Mouse (Mus musculus) layer of hippocampus, adult 2 months (tissue): Measurements from ENCODE around the gene Cd8a. TPM values are rescaled to one million over a fixed set of nuclear protein-coding genes. Genes with fewer than 3 reads are reported as not detected.

Experiments
- DNase-seq, 2 experiments: peaks; one replicate each; pipeline ENCODE4 v3.0.0; 2022; ENCODE audit warnings: low spot score in 2 of 2
- H3K27ac ChIP-seq: fragments of 200-600 bp; 2 replicates; pipeline ENCODE4 v1.8.1; 2022
- H3K4me3 ChIP-seq: fragments of 200-600 bp; 2 replicates; pipeline ENCODE4 v1.8.1; 2022; ENCODE audit warnings: mild to moderate bottlenecking
- CTCF ChIP-seq: fragments of 200-600 bp; conservative IDR thresholded peaks from 2 replicates; pipeline ENCODE4 v1.8.1; 2022; ENCODE audit warnings: antibody characterized with exemption, mild to moderate bottlenecking, moderate library complexity
- total RNA-seq, 2 experiments: library from RNA; stranded (reverse); gene quantifications; 2 replicates each; pipeline ENCODE4 v1.2.3; 2021

The Cd8a gene
- total RNA-seq, 2 experiments from 2014 or later = not detected

GRCm38 (mm10) chr6:71352201-71352600 lies 21.0 kb upstream of the Cd8a start:
- no peak for TF ChIP-seq CTCF
- Histone ChIP-seq H3K4me3 (no peak overlapping the region), H3K27ac (no peak overlapping the region)
- DNase-seq = no peak

DNA sequence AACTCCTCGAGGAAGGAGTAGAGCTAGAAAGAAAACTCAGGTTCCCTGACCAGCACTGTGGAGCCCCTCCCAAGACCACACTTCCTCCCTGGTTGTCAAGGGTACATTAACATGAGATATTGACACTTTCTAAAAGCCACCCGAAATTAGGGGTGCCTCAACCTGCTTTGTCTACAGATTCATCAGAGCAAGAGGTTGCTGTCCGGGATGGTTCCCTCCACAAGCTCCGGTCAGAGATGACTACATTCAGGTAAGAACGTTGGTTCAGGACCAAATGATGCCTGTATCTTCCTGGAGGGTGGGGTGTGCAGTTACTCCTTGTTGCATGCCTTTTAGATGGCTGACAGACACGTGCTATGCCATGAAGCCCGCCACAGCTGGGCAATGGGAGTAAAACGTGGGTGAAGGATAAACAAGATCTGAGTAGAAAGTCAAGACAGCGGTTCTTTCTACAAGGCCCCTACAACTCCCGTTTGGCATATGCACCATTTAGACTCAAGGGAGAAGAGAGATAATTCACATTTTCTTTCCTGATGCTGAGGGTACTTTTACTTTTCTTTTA lies 20.3 kb upstream of the Cd8a start:
- H3K4me3 ChIP-seq = no peak overlapping the region
- no peak for TF ChIP-seq CTCF
- no peak for DNase-seq
- H3K27ac ChIP-seq = no peak overlapping the region

GRCm38 (mm10) chr6:71353722-71354121 lies 19.5 kb upstream of the Cd8a start:
- Histone ChIP-seq H3K27ac (no peak overlapping the region), H3K4me3 (no peak overlapping the region)
- no peak for TF ChIP-seq CTCF
- no peak for DNase-seq

GRCm38 (mm10) chr6:71357493-71357892 lies 15.7 kb upstream of the Cd8a start:
- no peak for DNase-seq
- Histone ChIP-seq H3K27ac (no peak overlapping the region), H3K4me3 (no peak overlapping the region)
- TF ChIP-seq CTCF = no peak

GRCm38 (mm10) chr6:71360221-71360620 lies 13.0 kb upstream of the Cd8a start:
- no peak overlapping the region for H3K4me3 ChIP-seq
- no peak for TF ChIP-seq CTCF
- H3K27ac ChIP-seq = no peak overlapping the region
- DNase-seq = no peak

- DNase-seq = no peak
- no peak overlapping the region for H3K27ac ChIP-seq
- TF ChIP-seq CTCF = no peak
- H3K4me3 ChIP-seq = no peak overlapping the region
Measured at GRCm38 (mm10) chr6:71360751-71361150, 12.5 kb upstream of the Cd8a start.

DNA sequence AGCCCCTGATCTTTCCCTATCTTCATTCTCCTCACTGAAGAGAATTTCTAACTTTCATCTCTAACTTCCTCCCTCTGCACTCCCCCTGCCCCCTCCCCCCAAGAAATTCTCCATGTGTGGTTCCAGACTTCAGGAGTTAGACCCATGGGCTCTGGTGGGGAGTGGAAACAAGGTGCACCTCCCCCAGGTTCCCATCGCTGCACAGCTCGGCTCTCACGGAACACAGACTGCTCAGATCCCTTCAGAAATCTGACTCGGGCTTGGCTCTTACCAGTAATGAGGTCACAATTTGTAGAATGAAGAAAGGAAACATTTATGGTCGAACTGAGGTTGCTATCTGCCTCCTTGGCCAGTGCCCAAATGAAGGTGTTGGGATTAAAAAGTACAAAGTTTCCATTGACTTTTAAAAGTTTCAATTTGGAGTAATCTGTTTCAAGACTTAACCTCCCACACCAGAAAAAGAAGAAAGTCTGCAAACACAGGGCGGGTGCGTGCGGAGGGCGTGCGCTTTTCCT lies 12.0 kb upstream of the Cd8a start:
- TF ChIP-seq CTCF = no peak
- no peak for DNase-seq
- no peak overlapping the region for H3K27ac ChIP-seq
- H3K4me3 ChIP-seq = no peak overlapping the region

DNA sequence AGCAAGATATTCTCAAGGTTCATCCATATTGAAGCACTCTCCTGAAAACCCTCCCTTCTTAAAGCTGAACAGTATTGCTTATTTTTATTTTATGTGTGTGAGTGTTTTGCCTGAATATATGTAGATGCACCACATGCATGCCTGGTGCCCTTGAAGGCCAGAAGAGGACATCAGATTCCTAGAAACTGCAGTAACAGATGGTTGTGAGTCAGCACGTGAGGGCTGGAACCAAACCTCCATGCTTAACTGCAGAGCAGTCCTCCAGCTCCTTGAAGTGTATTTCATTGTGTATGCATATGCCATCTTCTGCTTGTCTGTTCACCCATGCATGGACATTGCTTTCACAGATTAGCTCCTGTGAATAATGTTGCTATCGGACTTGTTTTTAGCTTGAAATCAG lies 9.2 kb upstream of the Cd8a start:
- no peak for DNase-seq
- Histone ChIP-seq H3K4me3 (no peak overlapping the region), H3K27ac (no peak overlapping the region)
- TF ChIP-seq CTCF = no peak

DNA sequence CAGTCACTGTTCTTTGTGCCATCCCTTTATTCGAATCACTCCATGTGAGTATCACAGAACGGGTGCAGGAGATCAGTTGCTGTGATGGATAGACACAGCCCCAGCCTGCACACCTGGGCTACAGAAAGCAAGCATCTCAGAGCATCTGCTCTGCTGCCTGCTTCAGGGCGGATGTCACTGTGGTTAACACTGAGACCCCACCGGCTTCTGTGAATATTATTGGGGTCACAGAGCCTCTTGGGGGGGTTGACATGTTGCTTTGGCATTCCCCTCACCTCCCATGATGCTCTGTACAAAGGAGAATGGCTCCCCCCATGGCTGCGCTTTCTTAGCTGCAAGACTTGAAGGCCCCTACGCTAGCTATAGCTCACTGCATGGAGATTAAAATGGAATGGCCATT lies 3.8 kb upstream of the Cd8a start:
- no peak for TF ChIP-seq CTCF
- H3K4me3 ChIP-seq = no peak overlapping the region
- no peak for DNase-seq
- H3K27ac ChIP-seq = no peak overlapping the region

- DNase-seq = no peak
- Histone ChIP-seq H3K27ac (no peak overlapping the region), H3K4me3 (no peak overlapping the region)
- no peak for TF ChIP-seq CTCF
Measured at GRCm38 (mm10) chr6:71371085-71371605, 2.1 kb upstream of the Cd8a start.

DNA sequence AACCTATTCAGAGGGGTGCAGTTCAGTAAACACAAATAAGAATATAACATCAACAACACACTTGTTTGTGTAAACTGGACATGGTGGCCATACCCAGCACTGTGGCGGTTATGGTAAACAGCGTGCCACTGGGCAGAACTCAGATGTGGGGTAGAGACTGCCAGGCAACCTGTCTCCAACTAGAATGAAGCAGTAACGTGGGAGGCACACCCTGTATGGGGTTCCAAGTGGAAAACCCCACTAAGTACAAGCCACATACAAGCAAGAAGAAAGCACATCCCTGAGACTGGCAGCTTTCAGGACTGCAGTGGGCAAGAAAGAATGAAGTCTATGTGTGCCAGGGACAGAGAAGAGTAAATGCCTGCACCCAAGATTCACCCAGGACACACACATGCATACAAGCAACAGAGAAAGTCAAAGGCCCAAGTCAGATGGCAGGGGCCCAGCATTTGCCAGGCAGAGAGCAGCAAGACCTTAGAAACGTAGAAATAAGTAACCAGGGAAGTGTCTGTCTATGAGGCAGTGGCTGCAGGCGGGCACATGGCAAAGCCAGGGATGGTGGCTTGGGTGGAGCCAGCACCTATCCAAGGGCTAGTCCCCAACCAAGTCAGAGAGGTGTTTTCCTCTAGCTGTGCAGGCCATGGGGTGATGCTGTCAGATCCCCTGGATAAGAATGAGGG lies 1.0 kb upstream of the Cd8a start:
- Histone ChIP-seq H3K4me3 (no peak overlapping the region), H3K27ac (no peak overlapping the region)
- no peak for DNase-seq
- no peak for TF ChIP-seq CTCF

GRCm38 (mm10) chr6:71374311-71374829 lies 1.1 kb downstream of the Cd8a start:
- no peak for TF ChIP-seq CTCF
- no peak for DNase-seq
- Histone ChIP-seq H3K4me3 (no peak overlapping the region), H3K27ac (no peak overlapping the region)

DNA sequence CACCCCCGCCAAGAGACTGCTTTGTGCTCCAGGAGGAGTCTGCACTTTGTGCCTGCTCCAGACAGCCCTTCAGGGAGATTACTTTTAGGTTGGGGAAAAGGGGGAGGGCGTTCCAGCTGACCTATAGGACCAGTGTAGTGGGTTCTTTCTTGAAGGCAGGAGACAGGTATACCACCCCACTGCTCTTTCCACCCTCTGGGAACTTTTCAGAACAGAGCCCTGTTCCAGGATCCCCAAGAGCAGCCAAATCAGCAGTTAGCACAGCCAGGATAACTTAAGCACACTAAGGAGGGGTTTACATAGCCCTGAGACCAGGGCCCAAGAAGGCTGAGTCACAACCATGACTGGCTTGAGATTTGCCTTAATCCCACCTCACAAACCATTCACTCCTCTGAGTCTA lies 1.7 kb downstream of the Cd8a start:
- H3K27ac ChIP-seq = no peak overlapping the region
- no peak overlapping the region for H3K4me3 ChIP-seq
- TF ChIP-seq CTCF = no peak
- DNase-seq = no peak

DNA sequence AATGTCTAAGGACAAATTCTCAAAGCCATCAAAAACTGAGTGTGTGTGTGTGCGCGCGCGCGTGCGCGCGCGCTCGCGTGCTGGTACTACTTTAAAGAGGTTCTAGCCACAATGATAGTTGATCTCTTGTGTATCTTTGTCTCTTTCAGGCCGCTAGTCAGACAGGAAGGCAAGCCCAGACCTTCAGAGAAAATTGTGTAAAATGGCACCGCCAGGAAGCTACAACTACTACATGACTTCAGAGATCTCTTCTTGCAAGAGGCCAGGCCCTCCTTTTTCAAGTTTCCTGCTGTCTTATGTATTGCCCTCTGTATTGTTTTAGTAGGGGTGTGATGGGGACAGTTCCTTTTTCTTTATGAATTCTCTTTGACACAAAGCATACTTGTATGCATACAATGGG lies 3.5 kb downstream of the Cd8a start:
- TF ChIP-seq CTCF = no peak
- DNase-seq = no peak
- no peak overlapping the region for H3K27ac ChIP-seq
- no peak overlapping the region for H3K4me3 ChIP-seq
